Mouse (Mus musculus): Measurements from ENCODE around the gene Ccdc93.

GRCm38 (mm10) chr1:121461895-121462294 is 31.0 kb downstream of the Ccdc93 start:
- TF ChIP-seq POLR2A (IDR thresholded peaks at IDR 0.05; ENCODE audit: borderline replicate concordance, extremely low read depth, low read depth, low read length) (no peak), CTCF (IDR thresholded peaks at IDR 0.05; ENCODE audit: insufficient read depth, low read length) (no peak)

All from lung, adult 2 months (tissue).